27 mouse cellular contexts compared by ENCODE assay signal in the genomic region with DNA sequence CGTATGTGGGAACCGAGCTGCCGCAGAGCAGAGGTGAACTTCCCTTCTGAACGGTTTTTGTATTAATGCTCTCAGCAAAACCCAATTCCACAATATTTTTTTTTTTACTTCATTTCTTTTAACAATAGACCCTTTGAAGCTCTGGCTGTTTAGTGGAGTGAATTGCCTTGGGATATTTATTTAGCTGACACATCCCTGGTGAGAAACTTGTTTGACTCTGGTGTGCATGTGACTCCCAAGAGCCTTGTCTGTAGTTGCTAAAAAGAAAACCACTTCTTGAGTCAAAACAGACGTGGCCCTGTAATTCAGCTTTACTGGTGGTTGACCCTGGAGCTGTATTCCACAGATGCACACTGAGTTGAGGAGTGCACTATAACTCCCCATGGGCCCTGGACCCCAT.
"Had no signal": no experiment of that assay in that cellular context is flagged by ENCODE, and none has a peak within 500 bp of the region (broad histone marks: within the 10 kb centered on the region; RNA-seq: fewer than 3 reads in every experiment).

No protein-coding gene starts in this region.

- H3K4me1 ChIP-seq: heart, embryonic 10.5 days; heart, embryonic 12.5 days; hindbrain, embryonic 10.5 days; hindbrain, embryonic 12.5 days; intestine, embryonic 15.5 days; liver, embryonic 12.5 days had no signal

- DNase-seq: gastrocnemius, adult 2 months; gastrocnemius, postnatal 10 days; gastrocnemius, postnatal 25 days; heart, adult 18-20 months; heart, postnatal 10 days; heart, postnatal 4 days; kidney, adult 18-20 months; kidney, adult 8-10 months; kidney, postnatal 10 days; kidney, postnatal 25 days; kidney, postnatal 4 days; left cerebral cortex, postnatal 4 days had no signal

- H3K4me3 ChIP-seq: gastrocnemius, adult 2 months; heart, embryonic 10.5 days; heart, embryonic 12.5 days; hindbrain, embryonic 10.5 days; hindbrain, embryonic 12.5 days; intestine, embryonic 15.5 days; layer of hippocampus, adult 2 months; left cerebral cortex, adult 2 months; limb, embryonic 13.5 days; limb, embryonic 15.5 days; liver, embryonic 12.5 days had no signal

- H3K9ac ChIP-seq: heart, embryonic 12.5 days; hindbrain, embryonic 12.5 days; hindbrain, embryonic 14.5 days; intestine, embryonic 15.5 days; limb, embryonic 13.5 days; limb, embryonic 15.5 days; liver, embryonic 12.5 days; liver, embryonic 14.5 days had no signal

- ATAC-seq: hindbrain, embryonic 16.5 days; inflammation-experienced regulatory T-cells, adult 6 months; intestine, embryonic 15.5 days; intestine, postnatal 0 days; liver, embryonic 12.5 days had no signal

- H3K27ac ChIP-seq: gastrocnemius, adult 2 months; heart, embryonic 10.5 days; hindbrain, embryonic 10.5 days; hindbrain, embryonic 12.5 days; hindbrain, embryonic 14.5 days; intestine, embryonic 15.5 days; layer of hippocampus, adult 2 months; left cerebral cortex, adult 2 months; limb, embryonic 13.5 days; limb, embryonic 15.5 days; liver, embryonic 12.5 days; liver, embryonic 14.5 days had no signal

- H3K36me3 ChIP-seq: heart, embryonic 10.5 days; heart, embryonic 12.5 days; hindbrain, embryonic 10.5 days; hindbrain, embryonic 12.5 days; intestine, embryonic 15.5 days; limb, embryonic 13.5 days; limb, embryonic 15.5 days; liver, embryonic 12.5 days had no signal

- H3K27me3 ChIP-seq: hindbrain, embryonic 12.5 days; intestine, embryonic 15.5 days; limb, embryonic 13.5 days; limb, embryonic 15.5 days; liver, embryonic 12.5 days had no signal

- H3K9me3 ChIP-seq: heart, embryonic 10.5 days; heart, embryonic 12.5 days; hindbrain, embryonic 10.5 days; hindbrain, embryonic 12.5 days; intestine, embryonic 15.5 days; limb, embryonic 13.5 days; limb, embryonic 15.5 days; liver, embryonic 12.5 days had no signal

- H3K4me2 ChIP-seq: heart, embryonic 12.5 days; hindbrain, embryonic 12.5 days; hindbrain, embryonic 14.5 days; intestine, embryonic 15.5 days; limb, embryonic 13.5 days; limb, embryonic 15.5 days; liver, embryonic 12.5 days had no signal
